Mouse (Mus musculus): ENCODE results near the gene Zfp61. TPM values are rescaled to one million over a fixed set of nuclear protein-coding genes. Genes with fewer than 3 reads are reported as not detected.

Zfp61 gene
- total RNA-seq, 2 experiments from 2014 or later = 2.6 to 4.1 TPM

DNA sequence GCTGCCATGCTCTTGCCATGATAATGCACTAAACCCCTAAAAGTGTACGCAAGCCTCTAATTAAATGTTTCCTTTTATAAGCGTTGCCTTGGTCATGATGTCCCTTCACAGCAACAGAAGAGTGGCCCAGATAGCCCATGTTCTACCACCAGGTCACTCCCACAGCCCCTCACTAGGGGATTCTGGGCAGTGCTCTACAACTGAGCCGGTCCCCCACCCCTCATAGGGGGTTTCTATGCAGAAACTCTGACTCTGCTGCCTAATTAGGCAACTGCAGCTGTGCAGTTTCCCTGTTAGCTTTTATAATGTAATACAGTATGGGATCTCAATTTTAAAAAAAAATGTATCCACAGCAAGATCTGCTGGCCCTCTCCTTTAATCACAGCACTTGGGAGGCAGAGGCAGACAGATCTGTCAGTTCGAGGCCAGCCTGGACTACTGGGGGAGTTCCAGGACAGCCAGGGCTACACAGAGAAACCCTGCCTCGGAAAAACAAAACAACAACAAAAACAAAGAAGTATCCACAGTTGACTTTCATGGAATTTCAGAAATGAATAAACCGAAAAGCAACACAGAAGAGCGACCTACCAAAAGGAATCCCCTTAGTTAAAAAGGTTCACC lies 31.3 kb downstream of the Zfp61 start:
- H3K27ac ChIP-seq = peak overlapping the region; percentile 87
- DNase-seq = no peak
- no peak for TF ChIP-seq CTCF (IDR thresholded peaks at IDR 0.05)
- intact Hi-C loops (cut with DNase I) = loop anchor here (2.0 to 5.0 kb wide), 3 partner anchors 15 to 157 kb away; partner anchors contain the start of genes Zfp108, Zfp112 and Zfp235
- peak overlapping the region; percentile 81 for H3K4me3 ChIP-seq

DNA sequence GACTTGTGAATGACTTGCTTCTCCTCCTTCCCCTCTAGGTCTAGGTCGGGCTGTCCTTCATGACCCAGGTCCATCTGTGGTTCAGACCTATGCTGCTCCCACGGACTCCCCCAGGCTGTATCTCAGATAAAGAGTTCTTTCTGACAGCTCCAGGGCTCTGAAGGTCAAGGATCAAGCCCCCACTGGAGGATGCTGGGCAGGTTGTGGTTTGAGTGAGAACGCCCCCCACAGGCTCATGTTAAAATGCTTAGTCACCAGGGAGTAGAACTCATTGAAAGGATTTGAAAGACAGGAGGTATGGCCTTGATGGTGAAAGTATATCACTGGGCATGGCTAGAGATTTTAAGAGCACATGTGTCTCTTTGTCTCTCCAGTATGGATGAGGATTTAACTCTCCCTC lies 31.8 kb downstream of the Zfp61 start:
- intact Hi-C loops (cut with DNase I) = loop anchor here (2.0 to 5.0 kb wide), 3 partner anchors 14 to 157 kb away; partner anchors contain the start of genes Zfp108, Zfp112 and Zfp235
- Histone ChIP-seq H3K4me3 (peak overlapping the region; percentile 81; the same call in 1 of the 2 replicates), H3K27ac (no peak overlapping the region)
- DNase-seq = no peak
- TF ChIP-seq CTCF (IDR thresholded peaks at IDR 0.05) = no peak

DNA sequence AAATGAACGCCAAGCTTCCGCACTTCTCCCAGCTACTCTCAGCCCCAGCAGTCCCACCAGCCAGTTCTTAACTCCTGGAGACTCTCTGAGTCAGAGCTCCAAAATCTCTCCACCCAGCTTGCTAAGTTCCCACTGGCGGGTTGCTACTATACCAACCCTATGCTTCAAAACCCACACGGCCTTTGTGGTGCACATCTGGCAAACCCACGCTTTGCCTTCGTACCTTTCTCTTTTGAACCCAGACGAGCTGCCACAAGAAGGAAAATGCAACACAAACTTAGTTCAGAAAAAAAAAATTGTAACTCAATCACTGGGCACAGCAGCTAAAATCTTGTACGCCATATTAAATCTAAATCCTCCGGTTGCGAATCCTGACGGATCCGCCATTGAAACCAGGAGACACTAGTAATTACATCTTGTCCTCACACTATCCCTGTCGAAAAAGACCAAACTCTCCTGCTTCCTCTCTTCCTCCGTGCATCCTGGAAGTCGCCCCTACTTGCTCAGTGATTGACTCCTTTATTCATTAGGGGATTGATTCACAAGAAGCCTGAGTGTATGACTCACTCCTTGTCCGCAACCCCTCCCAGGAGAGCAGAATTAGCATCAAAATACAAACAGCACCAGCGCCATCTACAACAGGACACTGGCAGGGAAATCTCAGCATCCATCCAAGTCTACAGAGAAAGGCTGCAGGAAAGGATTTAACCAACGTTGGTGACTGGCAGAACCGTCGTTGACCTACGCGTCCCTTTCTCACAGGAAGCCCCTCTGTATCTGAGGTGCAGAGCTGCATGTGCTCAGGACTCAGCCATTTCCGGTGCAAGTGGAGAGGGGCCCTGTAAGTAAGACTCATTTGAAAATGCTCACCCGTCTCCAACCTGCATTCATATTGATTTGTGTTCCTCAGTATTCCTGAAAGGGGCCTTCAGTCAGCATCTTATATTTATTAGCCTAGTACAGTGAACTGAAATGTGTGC lies 32.6 kb downstream of the Zfp61 start:
- H3K27ac ChIP-seq = no peak overlapping the region
- DNase-seq = no peak
- H3K4me3 ChIP-seq = no peak overlapping the region
- intact Hi-C loops (cut with DNase I) = loop anchor here (2.0 to 5.0 kb wide), 3 partner anchors 14 to 156 kb away; partner anchors contain the start of genes Zfp108, Zfp112 and Zfp235
- no peak for TF ChIP-seq CTCF (IDR thresholded peaks at IDR 0.05)

DNA sequence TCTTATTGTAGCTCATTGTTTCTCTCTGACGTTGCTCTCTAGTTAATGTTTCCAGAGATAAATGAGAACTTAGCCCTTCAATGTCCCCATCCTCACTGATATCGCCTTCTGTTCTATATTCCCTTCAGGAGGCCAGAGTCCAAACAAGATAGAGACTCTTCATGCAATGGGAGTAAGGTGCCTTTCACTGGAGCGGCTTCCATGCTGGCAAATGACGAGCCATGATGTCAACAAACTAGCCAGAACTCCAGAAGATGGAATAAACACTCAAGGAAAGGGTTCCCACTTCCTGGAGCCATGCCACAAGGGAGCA lies 41.1 kb downstream of the Zfp61 start:
- H3K27ac ChIP-seq = no peak overlapping the region
- intact Hi-C loops (cut with DNase I) = loop anchor here (5.0 kb wide), 1 partner anchor 178 kb away; the partner anchor contains the start of gene Zfp180
- no peak for DNase-seq
- no peak overlapping the region for H3K4me3 ChIP-seq
- no peak for TF ChIP-seq CTCF (IDR thresholded peaks at IDR 0.05)

DNA sequence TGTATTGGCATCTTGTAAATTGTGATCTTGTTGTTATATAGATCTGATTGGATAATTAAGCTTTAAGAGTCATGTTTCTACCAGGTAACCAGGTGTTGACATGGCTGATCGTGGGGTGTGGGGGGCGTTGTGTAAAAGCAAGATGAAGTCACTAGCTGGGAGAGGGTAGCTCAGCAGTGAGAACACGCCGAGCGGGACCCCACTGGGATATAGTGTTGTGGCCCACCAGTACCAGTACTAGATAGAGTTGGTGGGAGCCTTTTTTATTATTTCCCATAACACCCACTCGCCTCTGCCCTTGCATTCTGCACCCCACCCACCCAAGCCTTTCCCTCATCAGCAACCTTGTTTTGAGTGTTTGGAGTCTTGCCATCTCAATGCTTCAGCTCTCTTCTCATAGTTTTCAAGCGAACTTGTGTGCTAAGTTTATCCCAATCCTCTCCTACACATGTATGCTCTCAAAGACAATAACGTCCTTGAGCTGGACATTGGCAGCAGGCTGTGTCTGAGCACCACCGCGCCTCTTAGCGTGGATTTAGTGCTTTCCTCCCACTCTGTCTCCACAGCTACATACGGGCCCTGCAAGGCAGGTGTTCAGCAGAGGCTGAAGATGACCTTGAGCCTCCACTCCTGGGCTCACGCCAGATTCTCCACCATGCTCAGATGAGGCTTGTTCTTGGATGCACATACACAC lies 41.6 kb downstream of the Zfp61 start:
- TF ChIP-seq CTCF (IDR thresholded peaks at IDR 0.05) = no peak
- intact Hi-C loops (cut with DNase I) = loop anchor here (5.0 kb wide), 1 partner anchor 177 kb away; the partner anchor contains the start of gene Zfp180
- no peak for DNase-seq
- Histone ChIP-seq H3K27ac (no peak overlapping the region), H3K4me3 (no peak overlapping the region)

DNA sequence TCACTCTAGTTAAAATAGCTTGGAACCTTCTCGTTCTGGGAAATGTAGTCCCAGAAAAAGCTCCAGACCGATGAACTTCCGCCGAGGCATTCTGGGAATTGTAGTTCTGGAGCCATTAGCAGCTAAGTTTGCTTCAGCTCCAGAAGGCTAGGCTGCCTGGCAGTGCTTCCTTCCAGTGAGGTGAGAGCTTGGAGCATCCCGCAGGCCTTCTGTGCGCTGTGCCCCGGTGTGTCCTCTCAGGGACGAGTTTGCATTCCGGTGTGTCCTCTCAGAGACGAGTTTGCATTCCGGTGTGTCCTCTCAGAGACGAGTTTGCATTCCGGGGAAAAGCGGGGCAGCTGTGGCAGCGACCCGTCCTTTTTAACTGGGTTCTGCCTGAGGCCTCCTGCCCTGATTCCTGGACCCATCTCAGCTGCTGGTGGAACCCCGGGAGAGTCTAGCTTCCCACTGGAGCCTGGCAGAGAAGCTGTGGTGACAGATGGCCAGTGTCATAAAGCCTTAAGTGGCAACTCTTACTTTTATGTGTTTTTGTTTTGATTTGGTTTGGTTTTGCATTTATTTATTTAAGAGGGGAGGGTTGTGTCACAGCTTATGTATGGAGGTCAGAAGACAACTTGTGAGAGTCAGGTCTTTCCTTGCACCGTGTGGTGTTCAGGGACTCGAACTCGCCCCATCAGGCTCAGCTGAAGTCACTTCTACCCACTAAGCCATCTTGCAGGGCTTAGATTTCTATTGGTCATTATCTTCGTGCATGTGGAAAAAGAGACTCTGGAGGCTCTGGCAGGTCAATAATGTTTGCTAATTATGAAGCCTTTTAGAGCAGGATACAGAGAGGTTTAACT lies 46.2 kb downstream of the Zfp61 start, which contains the start of gene Zfp108:
Zfp108 (plus strand) TSS at position 162 of the 842 bp plus-strand sequence.
- peak; percentile 83 for DNase-seq
- Histone ChIP-seq H3K27ac (peak within 1 kb of the TSS; percentile 82), H3K4me3 (peak within 1 kb of the TSS; percentile 82)
- intact Hi-C loops (cut with DNase I) = loop anchor here (1.0 to 5.0 kb wide), 4 partner anchors 14 to 173 kb away; partner anchors contain the start of gene Zfp180
- TF ChIP-seq CTCF (IDR thresholded peaks at IDR 0.05) = no peak

DNA sequence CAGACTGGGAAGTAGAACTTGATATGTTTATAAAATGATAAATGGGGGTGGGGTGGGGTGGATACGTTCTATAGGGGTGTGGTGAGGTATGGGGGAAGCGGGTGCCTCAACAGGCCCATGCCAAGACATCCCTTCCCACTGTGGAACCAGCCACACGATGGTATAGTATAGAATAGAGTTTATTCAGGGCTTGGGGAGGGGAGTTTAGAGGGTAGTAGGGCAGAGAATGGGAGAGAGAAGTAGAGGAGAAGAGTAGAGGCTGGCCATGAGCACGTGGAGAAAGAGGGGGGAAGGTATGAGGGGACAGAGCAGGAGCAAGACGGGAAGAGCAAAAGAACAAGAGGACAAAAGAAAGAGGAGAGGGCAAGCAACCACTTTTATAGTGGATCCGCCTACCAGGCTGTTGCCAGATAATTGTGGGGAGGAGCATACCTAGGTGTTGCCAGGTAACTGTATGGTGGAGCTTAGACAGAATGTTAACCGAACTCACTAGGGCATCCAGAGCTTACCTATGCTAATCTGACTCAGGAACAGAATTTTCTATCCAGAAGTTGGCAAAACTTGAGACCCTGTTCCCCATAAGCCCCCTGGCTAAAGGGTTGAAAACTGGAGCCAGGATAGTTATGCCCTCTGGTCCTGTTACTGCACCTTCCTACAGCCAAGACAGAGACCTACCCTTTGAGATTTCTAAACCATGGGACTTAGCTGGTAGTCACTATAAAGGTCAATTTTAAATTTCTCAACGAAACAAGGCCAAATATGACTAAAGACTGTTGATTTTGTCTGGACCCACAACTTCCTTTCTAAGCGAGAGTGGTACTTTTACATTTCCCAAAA lies 47.0 kb downstream of the Zfp61 start:
- Histone ChIP-seq H3K4me3 (peak overlapping the region; percentile 82), H3K27ac (peak overlapping the region; percentile 82)
- DNase-seq = no peak
- TF ChIP-seq CTCF (IDR thresholded peaks at IDR 0.05) = no peak
- intact Hi-C loops (cut with DNase I) = loop anchor here (2.0 to 5.0 kb wide), 2 partner anchors 15 to 47 kb away; no protein-coding TSS in a partner anchor

Small RNA genes lying within 50 kb of the gene (microRNA-seq; reads per million reads assigned to microRNA genes)
- not detected for gene Gm27592

Other genes with a start within 250 kb of the Zfp61 start
- gene Vmn1r183, start 248.0 kb downstream of the Zfp61 start, total RNA-seq (2021) = not detected
- gene Zfp180, start 219.3 kb downstream of the Zfp61 start, total RNA-seq (2021) = 10 to 100 TPM; 16.6 to 17.8 TPM
- gene Zfp112, start 188.9 kb downstream of the Zfp61 start, total RNA-seq (2021) = 1 to 10 TPM; 6.6 to 6.7 TPM
- 1 to 10 TPM; 3.7 to 5.1 TPM for gene Zfp235, start 167.1 kb downstream of the Zfp61 start, total RNA-seq (2021)
- under 1 TPM in 1 of 2 experiments, not detected in 1; 0.56 TPM for gene Zfp114, start 126.2 kb downstream of the Zfp61 start, total RNA-seq (2021)
- gene Zfp111, start 89.8 kb downstream of the Zfp61 start, total RNA-seq (2021) = 1 to 10 TPM; 3.3 to 3.6 TPM
- 1 to 10 TPM; 2.4 TPM for gene Zfp109, start 63.7 kb downstream of the Zfp61 start, total RNA-seq (2021)
- 1 to 10 TPM; 1.9 to 2.3 TPM for gene Zfp108, start 46.4 kb downstream of the Zfp61 start, total RNA-seq (2021)
- 1 to 10 TPM; 4.3 to 5.9 TPM for gene Zfp93, start 30.8 kb downstream of the Zfp61 start, total RNA-seq (2021)
- 1 to 10 TPM; 2.4 to 2.5 TPM for gene Zfp94, start 15.4 kb upstream of the Zfp61 start, total RNA-seq (2021)
- not detected for gene Tescl, start 32.7 kb upstream of the Zfp61 start, total RNA-seq (2021)
- gene Lypd5, start 48.0 kb upstream of the Zfp61 start, total RNA-seq (2021) = not detected
- gene Kcnn4, start 69.0 kb upstream of the Zfp61 start, total RNA-seq (2021) = under 1 TPM; 0.25 to 0.64 TPM
- 10 to 100 TPM in 1 of 2 experiments, 1 to 10 TPM in 1; 9.4 to 10.2 TPM for gene Smg9, start 98.4 kb upstream of the Zfp61 start, total RNA-seq (2021)
- gene Irgc1, start 151.1 kb upstream of the Zfp61 start, total RNA-seq (2021) = not detected
- 1 to 10 TPM in 1 of 2 experiments, under 1 TPM in 1; 0.89 to 1.3 TPM for gene Plaur, start 161.3 kb upstream of the Zfp61 start, total RNA-seq (2021)
- 1 to 10 TPM; 2.4 to 2.8 TPM for gene Cadm4, start 180.8 kb upstream of the Zfp61 start, total RNA-seq (2021)
- gene Zfp428, start 205.8 kb upstream of the Zfp61 start, total RNA-seq (2021) = 1 to 10 TPM; 3.5 to 6.5 TPM
- not detected for gene AC161166.1, start 211.2 kb upstream of the Zfp61 start, total RNA-seq (2021)
- 10 to 100 TPM; 11.5 to 16.1 TPM for gene Irgq, start 229.5 kb upstream of the Zfp61 start, total RNA-seq (2021)
- gene Pinlyp, start 244.9 kb upstream of the Zfp61 start, total RNA-seq (2021) = not detected
- gene Xrcc1, start 245.1 kb upstream of the Zfp61 start, total RNA-seq (2021) = 10 to 100 TPM; 18.3 to 18.5 TPM

Data from gastrocnemius, adult 2 months (tissue).